Mouse (Mus musculus) urinary bladder, postnatal 10 days (tissue): ENCODE data around the gene Arl16.
A peak's percentile ranks its signal among the peaks of the same experiment; 100 is the strongest.

Experiments
- DNase-seq: peaks from one replicate; pipeline ENCODE4 v3.0.0; 2022; ENCODE audit warnings: low spot score

Gene Arl16

GRCm38 (mm10) chr11:120492024-120492877, 24.8 kb upstream of the Arl16 start:
- no peak for DNase-seq

GRCm38 (mm10) chr11:120491317-120492023, 24.1 kb upstream of the Arl16 start, which contains the start of gene Slc25a10:
TSS of gene Slc25a10 (plus strand) at chr11:120491840.
- peak; percentile 40 for DNase-seq

- no peak for DNase-seq
Observed at GRCm38 (mm10) chr11:120490291-120491046, 23.1 kb upstream of the Arl16 start.

DNA sequence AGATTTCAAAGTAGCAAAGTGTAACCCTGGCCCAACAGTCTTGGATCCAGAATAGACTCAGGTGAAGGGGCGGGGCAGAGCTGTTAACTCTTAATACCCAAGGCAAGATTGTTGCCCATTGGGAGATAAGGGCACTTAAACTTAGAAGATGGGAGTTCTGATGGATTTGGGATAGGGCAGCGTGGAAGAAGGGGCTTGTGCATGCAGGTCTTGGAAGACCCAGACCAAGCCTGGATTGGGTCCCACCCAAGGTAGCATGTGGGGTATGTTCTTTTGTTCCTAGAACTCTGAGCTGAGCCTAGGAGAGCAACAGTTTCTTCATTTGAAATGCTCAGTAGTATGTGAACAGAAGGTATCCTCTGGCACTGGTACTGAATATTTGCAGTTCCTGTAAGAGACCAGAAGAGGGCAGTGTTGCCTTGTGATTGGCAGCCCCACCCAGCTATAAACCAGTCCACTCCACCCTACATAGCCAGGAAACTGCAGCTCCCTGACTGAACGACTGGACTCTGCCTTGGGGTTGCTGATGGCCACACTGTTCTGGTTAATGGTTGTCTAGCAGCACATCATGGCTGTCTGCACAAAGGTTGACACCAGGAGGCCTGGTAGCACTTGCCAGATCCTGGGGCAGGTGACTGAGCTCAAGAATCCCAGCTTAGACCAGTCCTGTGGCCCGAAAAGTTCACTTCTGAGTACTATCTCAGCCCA, 21.8 kb upstream of the Arl16 start:
- DNase-seq, result no peak

- DNase-seq, result no peak
Observed at GRCm38 (mm10) chr11:120488516-120488915, 21.1 kb upstream of the Arl16 start.

- DNase-seq, result no peak
Observed at GRCm38 (mm10) chr11:120485251-120485650, 17.8 kb upstream of the Arl16 start.

DNA sequence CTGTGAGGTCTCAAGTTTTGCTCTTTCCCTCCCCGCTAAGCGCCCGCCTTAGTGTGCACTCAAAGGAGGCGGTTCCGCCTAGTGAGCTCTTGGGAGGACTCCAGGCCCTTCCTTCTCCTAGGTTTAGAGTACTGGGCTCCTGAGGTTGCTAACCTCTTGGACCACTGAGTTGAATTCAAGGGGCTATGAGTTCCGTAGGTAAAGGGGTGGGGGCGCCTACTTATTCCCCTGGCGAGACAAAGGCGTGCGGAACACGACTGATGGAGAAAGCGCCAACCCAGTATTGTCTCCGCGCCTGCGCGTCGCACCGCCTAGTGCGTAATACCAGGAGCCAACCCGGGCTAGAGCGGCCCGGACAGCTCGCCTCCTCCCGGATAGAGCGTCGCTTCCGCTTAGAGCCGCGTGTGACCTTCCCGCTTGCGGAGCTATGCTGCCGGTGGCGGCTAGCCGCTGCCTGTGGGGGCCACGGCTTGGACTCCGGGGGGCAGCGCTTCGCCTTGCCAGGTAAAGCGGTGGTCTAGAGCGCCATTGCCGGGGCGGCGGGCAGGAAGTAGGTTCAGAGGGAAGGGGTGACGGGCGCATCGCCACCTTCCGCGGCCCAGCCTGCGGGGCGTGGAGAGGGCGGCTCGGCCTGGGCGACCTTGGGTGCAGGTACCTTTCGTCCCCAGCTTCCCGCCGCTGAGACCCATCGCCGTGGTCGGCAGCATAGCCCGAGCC, 17.0 kb upstream of the Arl16 start, which contains the start of gene Mrpl12:
Gene Mrpl12 (plus strand): TSS at position 349 of the 717 bp plus-strand sequence.
- peak; percentile 57 for DNase-seq

- DNase-seq, result no peak
Observed at GRCm38 (mm10) chr11:120483448-120483934, 16.1 kb upstream of the Arl16 start.

DNA sequence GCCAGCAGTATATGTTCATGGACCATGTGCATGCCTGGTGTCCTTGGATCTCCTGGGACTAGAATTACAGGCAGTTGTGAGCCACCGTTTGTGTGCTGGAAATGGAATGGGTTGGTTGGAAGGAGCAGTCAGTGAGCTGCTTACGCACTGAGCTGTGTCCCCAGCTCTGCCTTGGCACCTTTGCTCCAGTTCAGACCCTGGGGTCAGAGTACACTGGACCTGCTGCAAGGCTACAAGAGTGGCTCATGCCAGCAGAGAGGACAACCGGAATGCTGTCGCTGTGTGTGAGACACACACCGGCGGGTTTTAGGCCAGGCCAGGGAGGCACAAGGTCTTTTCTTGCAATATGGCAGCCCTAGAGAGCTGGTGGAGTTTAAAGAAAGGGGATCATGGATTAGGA, 4.6 kb upstream of the Arl16 start:
- DNase-seq, result no peak

- DNase-seq, result no peak
Observed at GRCm38 (mm10) chr11:120467736-120468092, 307 bp upstream of the Arl16 start.

GRCm38 (mm10) chr11:120465521-120465920, 1.9 kb downstream of the Arl16 start:
- DNase-seq, result no peak

- no peak for DNase-seq
Observed at GRCm38 (mm10) chr11:120464365-120464764, 3.0 kb downstream of the Arl16 start.

- DNase-seq, result no peak
Observed at GRCm38 (mm10) chr11:120463536-120463935, 3.9 kb downstream of the Arl16 start.

GRCm38 (mm10) chr11:120458847-120459597, 8.4 kb downstream of the Arl16 start:
- DNase-seq, result no peak

DNA sequence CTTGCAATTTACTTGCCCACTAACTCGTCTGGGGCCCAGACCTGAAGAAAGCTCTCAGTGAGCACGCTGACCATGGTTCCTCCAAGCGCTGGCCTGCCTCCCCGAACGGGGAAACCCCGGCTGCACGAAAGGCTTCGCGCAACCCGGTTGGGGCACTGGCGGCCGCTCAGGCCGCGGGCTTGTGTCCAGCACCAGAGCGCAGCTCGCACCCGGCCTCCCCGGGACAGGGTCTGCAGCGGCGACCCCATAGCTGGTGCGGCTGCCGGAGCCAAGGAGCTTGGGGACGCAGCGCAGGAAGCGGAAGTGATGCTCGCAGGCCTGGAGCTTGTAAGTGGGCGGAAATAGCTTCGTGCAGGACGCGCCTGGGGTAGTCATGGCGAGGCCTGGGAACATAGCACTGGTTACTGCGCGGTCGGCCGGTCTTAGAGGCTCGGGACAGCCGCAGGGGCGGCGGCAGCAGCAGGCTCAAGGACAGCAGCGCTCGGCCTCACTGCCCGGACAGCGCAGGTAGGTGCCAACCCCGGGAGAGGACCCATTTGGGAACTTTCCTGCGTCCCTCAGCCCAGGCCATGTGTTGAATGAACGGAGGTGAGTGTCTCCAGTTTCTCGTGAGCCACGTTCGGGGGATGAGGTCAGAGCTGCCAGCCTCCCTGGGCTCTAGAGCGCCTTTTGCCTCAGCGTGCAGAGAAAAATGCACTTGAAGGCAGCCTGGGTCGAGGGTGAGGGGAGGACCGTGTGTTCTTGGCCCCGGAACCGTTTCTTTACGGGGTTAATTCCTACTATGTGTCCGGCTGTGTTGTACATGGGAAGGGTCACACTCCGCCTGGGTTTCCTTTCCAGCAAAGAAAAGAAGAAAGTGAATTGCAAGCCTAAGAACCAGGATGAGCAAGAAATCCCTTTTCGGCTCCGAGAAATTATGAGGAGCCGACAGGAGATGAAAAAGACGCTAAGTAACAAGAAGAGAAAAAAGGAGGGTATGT, 9.3 kb downstream of the Arl16 start, which contains the start of the genes Oxld1 and Ccdc137:
Gene Oxld1 (minus strand): TSS at position 297 of the 980 bp plus-strand sequence.
Gene Ccdc137 (plus strand): TSS at position 344 of the 980 bp plus-strand sequence.
- DNase-seq, result peak; percentile 26

GRCm38 (mm10) chr11:120457370-120457769, 10.0 kb downstream of the Arl16 start:
- DNase-seq, result no peak

GRCm38 (mm10) chr11:120455413-120455812, 12.0 kb downstream of the Arl16 start:
- no peak for DNase-seq

GRCm38 (mm10) chr11:120454965-120455364, 12.4 kb downstream of the Arl16 start:
- DNase-seq, result no peak

DNA sequence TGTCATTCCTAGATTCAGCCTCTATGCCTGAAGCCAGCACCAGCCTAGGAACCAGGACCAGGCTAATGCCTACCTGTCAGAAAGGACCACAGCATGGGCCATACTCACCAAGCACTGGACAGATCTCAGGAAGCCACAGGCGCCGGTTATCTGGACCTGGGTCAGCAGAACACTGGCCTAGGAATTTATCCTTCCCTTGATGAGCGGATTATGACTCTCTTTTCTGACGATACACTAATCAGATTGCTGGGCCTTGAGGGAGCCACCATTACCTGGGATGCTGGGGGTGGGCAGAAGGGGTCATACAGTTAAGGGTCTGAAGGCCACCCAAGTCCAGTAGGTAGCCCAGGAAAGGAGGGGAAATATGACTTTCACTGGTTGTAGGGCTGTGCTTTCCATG, 14.1 kb downstream of the Arl16 start, which contains the start of gene Pde6g:
Gene Pde6g (minus strand): TSS at position 195 of the 400 bp plus-strand sequence.
- no peak for DNase-seq
